Mouse (Mus musculus): ENCODE results near the gene Dedd2.

Dedd2 gene

GRCm38 (mm10) chr7:25218705-25219415 lies 1.6 kb downstream of the Dedd2 start:
- peak; percentile 45 for DNase-seq

GRCm38 (mm10) chr7:25217653-25218395 lies 2.6 kb downstream of the Dedd2 start:
- no peak for DNase-seq

- DNase-seq: no peak
Measured at GRCm38 (mm10) chr7:25214172-25214571, 6.2 kb downstream of the Dedd2 start.

GRCm38 (mm10) chr7:25213099-25213498 lies 7.3 kb downstream of the Dedd2 start:
- no peak for DNase-seq

GRCm38 (mm10) chr7:25210482-25210881 lies 9.9 kb downstream of the Dedd2 start:
- no peak for DNase-seq

GRCm38 (mm10) chr7:25209161-25209622 lies 11.2 kb downstream of the Dedd2 start:
- no peak for DNase-seq

- DNase-seq: no peak
Measured at GRCm38 (mm10) chr7:25206094-25206830, 14.2 kb downstream of the Dedd2 start.

- no peak for DNase-seq
Measured at GRCm38 (mm10) chr7:25205355-25206093, 14.9 kb downstream of the Dedd2 start.

GRCm38 (mm10) chr7:25203624-25204023 lies 16.8 kb downstream of the Dedd2 start:
- DNase-seq: no peak

- DNase-seq: no peak
Measured at GRCm38 (mm10) chr7:25197384-25198018, 22.9 kb downstream of the Dedd2 start.

GRCm38 (mm10) chr7:25196107-25196506 lies 24.3 kb downstream of the Dedd2 start:
- no peak for DNase-seq

- DNase-seq: no peak
Measured at GRCm38 (mm10) chr7:25195148-25195547, 25.3 kb downstream of the Dedd2 start.

GRCm38 (mm10) chr7:25192110-25192509 lies 28.3 kb downstream of the Dedd2 start:
- DNase-seq: no peak

- DNase-seq: no peak
Measured at GRCm38 (mm10) chr7:25190806-25191205, 29.6 kb downstream of the Dedd2 start.

- DNase-seq: peak; percentile 83
Measured at GRCm38 (mm10) chr7:25187662-25188650, 32.5 kb downstream of the Dedd2 start.

GRCm38 (mm10) chr7:25184091-25184490 lies 36.3 kb downstream of the Dedd2 start:
- no peak for DNase-seq

- no peak for DNase-seq
Measured at GRCm38 (mm10) chr7:25181814-25182213, 38.6 kb downstream of the Dedd2 start.

- no peak for DNase-seq
Measured at GRCm38 (mm10) chr7:25181331-25181790, 39.1 kb downstream of the Dedd2 start.

GRCm38 (mm10) chr7:25180512-25180911 lies 39.9 kb downstream of the Dedd2 start:
- no peak for DNase-seq

GRCm38 (mm10) chr7:25179606-25180161 lies 40.7 kb downstream of the Dedd2 start, which contains the start of gene Pou2f2:
Pou2f2 (minus strand) TSS chr7:25179726.
- DNase-seq: peak; percentile 92
